Mouse (Mus musculus): ENCODE results near the gene P2ry4. TPM values are rescaled to one million over a fixed set of nuclear protein-coding genes. Genes with fewer than 3 reads are reported as not detected.

Gene P2ry4
- 0.44 and 0.53 TPM in 2 replicates for polyA plus RNA-seq (2015; fragmentation: Nextera tagmentation; extraction: Ambion mirVana)

DNA sequence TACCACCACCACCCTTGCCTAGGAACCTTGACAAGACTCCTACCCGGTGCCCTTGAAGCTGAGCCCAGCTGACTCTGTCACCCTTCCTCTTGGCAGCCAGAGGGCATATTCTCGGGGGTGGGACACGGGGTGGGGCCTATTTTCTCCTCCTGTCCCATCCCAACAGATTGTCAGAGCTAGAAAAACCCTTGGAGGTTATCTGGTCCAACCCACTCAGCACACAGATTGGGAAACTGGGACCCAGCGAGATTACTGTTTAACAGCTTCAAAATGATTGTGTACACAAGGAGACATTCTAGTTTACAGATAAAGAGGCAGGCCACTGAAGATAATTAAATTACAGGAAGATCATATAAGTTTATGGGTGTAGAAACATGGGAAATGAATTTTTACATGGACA is at the start of gene P2ry4:
TSS of gene P2ry4 (minus strand) at position 79 of the 400 bp plus-strand sequence.
- WGBS: 41% methylated on average over 4 of the region's 4 CpGs
- no peaks in the 10 kb centered on the region for H3K9me3 ChIP-seq (ENCODE audit: control insufficient read depth)
- no peaks in the 10 kb centered on the region for H3K36me3 ChIP-seq (ENCODE audit: control insufficient read depth, insufficient read depth)
- no peak within 1 kb of the TSS for H3K4me2 ChIP-seq (replicated peaks; ENCODE audit: low read depth)
- ATAC-seq: no peak
- peaks cover 7% of the 10 kb centered on the region; the same call in 1 of the 2 replicates for H3K27me3 ChIP-seq (replicated peaks; ENCODE audit: control insufficient read depth, insufficient read depth, low read length)
- no peak for TF ChIP-seq CTCF (IDR thresholded peaks at IDR 0.05; ENCODE audit: low read depth)
- no peak within 1 kb of the TSS for H3K9ac ChIP-seq (ENCODE audit: low read depth, low read length)
- no peak within 1 kb of the TSS for H3K27ac ChIP-seq (ENCODE audit: low read depth, low read length)
- no peaks in the 10 kb centered on the region for H3K4me1 ChIP-seq (replicated peaks; ENCODE audit: control insufficient read depth, insufficient read depth, low read length)
- H3K4me3 ChIP-seq (ENCODE audit: low read depth, low read length): no peak within 1 kb of the TSS

DNA sequence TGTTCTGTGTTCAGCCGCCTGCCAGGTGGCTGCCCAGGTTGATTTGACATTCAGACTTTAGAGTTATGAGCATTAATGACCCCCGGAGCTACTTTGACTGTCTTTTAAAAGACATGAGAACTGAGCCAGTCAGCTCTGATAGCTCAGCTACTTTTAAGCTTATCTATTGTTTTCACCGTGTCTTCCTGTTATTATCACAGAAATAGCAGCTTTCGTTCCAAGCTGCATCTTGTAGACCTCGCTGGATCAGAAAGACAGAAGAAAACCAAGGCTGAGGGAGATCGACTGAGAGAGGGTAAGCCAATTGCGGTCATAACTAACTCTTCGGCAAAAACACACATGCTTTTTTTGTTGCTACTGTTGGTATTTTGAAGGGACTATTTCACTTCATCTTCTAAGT is 43.8 kb upstream of the P2ry4 start:
- ATAC-seq: no peak
- Histone ChIP-seq H3K36me3 (ENCODE audit: control insufficient read depth, insufficient read depth) (no peaks in the 10 kb centered on the region), H3K27me3 (replicated peaks; ENCODE audit: control insufficient read depth, insufficient read depth, low read length) (no peaks in the 10 kb centered on the region), H3K4me1 (replicated peaks; ENCODE audit: control insufficient read depth, insufficient read depth, low read length) (no peaks in the 10 kb centered on the region), H3K9me3 (ENCODE audit: control insufficient read depth) (no peaks in the 10 kb centered on the region), H3K27ac (ENCODE audit: low read depth, low read length) (no peak overlapping the region), H3K4me3 (ENCODE audit: low read depth, low read length) (no peak overlapping the region), H3K9ac (ENCODE audit: low read depth, low read length) (no peak overlapping the region), H3K4me2 (replicated peaks; ENCODE audit: low read depth) (no peak overlapping the region)
- no peak for TF ChIP-seq CTCF (IDR thresholded peaks at IDR 0.05; ENCODE audit: low read depth)
- 88% methylated on average over 8 of the region's 8 CpGs for WGBS

DNA sequence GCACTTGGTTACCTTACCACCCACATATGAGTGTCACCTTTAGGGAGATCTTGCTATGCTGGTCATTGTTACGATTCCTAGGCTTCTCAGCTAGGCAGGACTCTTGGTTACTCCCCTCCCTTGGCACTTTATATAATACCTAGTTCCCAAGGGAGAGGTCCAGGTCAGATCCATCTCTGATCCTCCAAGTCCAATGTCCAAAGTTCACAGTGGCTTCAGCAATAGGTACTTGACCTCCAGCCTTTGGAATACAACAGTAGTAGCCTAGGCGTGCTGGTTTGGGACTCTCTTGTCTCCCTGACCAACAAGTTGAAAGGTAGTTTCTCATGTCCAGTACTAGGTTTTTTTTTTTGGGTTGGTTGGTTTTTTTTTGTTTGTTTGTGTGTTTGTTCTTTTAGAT is 34.4 kb upstream of the P2ry4 start:
- Histone ChIP-seq H3K9ac (ENCODE audit: low read depth, low read length) (no peak overlapping the region), H3K27ac (ENCODE audit: low read depth, low read length) (no peak overlapping the region), H3K36me3 (ENCODE audit: control insufficient read depth, insufficient read depth) (no peaks in the 10 kb centered on the region), H3K4me3 (ENCODE audit: low read depth, low read length) (no peak overlapping the region), H3K4me2 (replicated peaks; ENCODE audit: low read depth) (no peak overlapping the region), H3K4me1 (replicated peaks; ENCODE audit: control insufficient read depth, insufficient read depth, low read length) (no peaks in the 10 kb centered on the region), H3K27me3 (replicated peaks; ENCODE audit: control insufficient read depth, insufficient read depth, low read length) (no peaks in the 10 kb centered on the region), H3K9me3 (ENCODE audit: control insufficient read depth) (no peaks in the 10 kb centered on the region)
- no peak for TF ChIP-seq CTCF (IDR thresholded peaks at IDR 0.05; ENCODE audit: low read depth)
- ATAC-seq: no peak
- 71% methylated on average over 2 of the region's 2 CpGs for WGBS

DNA sequence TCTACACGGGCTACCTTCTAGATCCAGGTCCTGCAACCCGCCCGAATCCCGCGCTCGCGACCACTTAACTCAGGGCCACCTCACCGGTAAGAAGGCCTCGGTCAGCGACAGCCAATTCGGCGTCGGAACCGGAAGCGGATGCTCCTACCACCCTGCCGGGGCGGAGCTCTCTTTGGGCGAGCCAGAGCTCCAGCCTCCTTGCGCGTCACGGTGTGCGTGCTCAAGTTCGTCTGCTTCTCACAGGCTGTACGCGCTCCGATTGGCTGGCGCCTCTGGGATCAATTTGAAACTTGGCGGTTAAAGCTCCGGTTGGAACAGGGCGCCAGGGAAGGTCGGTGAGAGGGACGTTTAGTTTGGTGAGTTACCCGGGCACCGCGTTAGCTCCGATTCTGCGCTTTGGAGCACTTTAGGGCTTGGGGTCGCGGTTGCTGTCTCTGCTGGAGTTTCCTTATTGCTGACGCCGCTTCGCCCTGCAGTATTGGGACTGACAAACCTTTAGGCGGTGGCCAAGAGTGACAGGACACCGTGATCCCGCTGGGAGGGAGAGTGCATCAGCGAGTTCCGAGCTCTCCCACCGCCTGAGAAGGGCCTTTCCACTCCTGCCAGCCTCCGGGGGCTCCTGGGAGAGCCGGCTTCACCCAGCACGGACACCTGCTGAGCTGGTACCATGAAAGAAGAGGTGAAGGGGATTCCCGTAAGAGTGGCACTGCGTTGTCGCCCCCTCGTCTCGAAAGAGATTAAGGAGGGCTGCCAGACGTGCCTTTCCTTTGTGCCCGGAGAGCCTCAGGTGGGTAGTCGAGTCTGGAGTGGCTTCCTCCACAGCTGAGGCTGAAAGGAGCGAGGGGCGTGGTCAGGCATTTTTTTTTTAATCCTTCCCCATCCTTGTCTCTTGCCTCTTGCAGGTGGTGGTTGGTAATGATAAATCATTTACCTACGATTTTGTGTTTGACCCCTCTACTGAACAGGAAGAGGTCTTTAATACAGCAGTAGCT is 31.4 kb upstream of the P2ry4 start, which contains the start of gene Pdzd11:
TSS of gene Pdzd11 (minus strand) at position 767 of the 992 bp plus-strand sequence.
- Histone ChIP-seq H3K4me3 (ENCODE audit: low read depth, low read length) (peak within 1 kb of the TSS; percentile 57), H3K36me3 (ENCODE audit: control insufficient read depth, insufficient read depth) (no peaks in the 10 kb centered on the region), H3K4me2 (replicated peaks; ENCODE audit: low read depth) (peak within 1 kb of the TSS; percentile 75), H3K27ac (ENCODE audit: low read depth, low read length) (peak within 1 kb of the TSS; percentile 15; the same call in 1 of the 2 replicates), H3K9ac (ENCODE audit: low read depth, low read length) (peak within 1 kb of the TSS; percentile 58), H3K9me3 (ENCODE audit: control insufficient read depth) (no peaks in the 10 kb centered on the region), H3K27me3 (replicated peaks; ENCODE audit: control insufficient read depth, insufficient read depth, low read length) (no peaks in the 10 kb centered on the region), H3K4me1 (replicated peaks; ENCODE audit: control insufficient read depth, insufficient read depth, low read length) (no peaks in the 10 kb centered on the region)
- WGBS: 19% methylated on average over 62 of the region's 62 CpGs
- no peak for TF ChIP-seq CTCF (IDR thresholded peaks at IDR 0.05; ENCODE audit: low read depth)
- ATAC-seq: peak; percentile 99

DNA sequence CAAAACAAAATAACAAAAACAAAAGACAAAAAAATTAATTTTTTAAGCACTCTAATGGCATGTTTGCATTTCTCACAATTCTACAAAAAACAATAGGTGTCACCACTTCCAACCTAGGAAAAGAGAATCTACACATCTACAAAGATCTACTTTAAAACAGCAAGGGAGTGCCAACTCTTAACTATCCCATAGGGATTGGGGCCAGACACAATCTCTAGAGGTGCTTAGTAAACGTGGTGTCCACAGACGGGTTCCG is 30.8 kb upstream of the P2ry4 start, which contains the start of gene Kif4:
TSS of gene Kif4 (plus strand) at position 192 of the 256 bp plus-strand sequence.
- Histone ChIP-seq H3K4me1 (replicated peaks; ENCODE audit: control insufficient read depth, insufficient read depth, low read length) (no peaks in the 10 kb centered on the region), H3K27me3 (replicated peaks; ENCODE audit: control insufficient read depth, insufficient read depth, low read length) (no peaks in the 10 kb centered on the region), H3K9me3 (ENCODE audit: control insufficient read depth) (no peaks in the 10 kb centered on the region), H3K27ac (ENCODE audit: low read depth, low read length) (peak within 1 kb of the TSS; percentile 15; the same call in 1 of the 2 replicates), H3K9ac (ENCODE audit: low read depth, low read length) (peak within 1 kb of the TSS; percentile 58), H3K4me3 (ENCODE audit: low read depth, low read length) (peak within 1 kb of the TSS; percentile 57), H3K4me2 (replicated peaks; ENCODE audit: low read depth) (peak within 1 kb of the TSS; percentile 75), H3K36me3 (ENCODE audit: control insufficient read depth, insufficient read depth) (no peaks in the 10 kb centered on the region)
- ATAC-seq: no peak
- WGBS: 12% methylated on average over 3 of the region's 3 CpGs
- TF ChIP-seq CTCF (IDR thresholded peaks at IDR 0.05; ENCODE audit: low read depth): no peak

DNA sequence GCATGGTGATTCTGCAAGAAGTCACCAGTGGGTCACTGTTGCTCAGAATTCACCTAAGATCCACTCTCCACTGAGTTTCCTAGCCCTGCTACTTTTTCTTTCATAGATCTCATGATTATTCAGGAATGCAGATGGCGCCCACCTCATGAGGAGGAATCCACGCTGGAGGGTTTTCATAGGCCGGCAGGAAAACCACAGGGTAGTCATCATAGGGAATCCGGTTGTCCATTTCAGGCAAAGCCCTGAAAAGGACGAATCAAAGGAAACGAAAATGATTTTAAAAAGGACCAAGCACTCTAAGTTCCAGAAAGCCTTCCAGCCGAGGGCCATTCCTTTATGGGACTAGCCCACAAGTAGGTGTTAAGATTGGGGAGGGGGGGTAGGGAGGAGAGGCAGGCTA is 30.5 kb upstream of the P2ry4 start:
- H3K9ac ChIP-seq (ENCODE audit: low read depth, low read length): peak overlapping the region; percentile 58; the same call in 1 of the 2 replicates

More for the DNA sequence above, 30.5 kb upstream of the P2ry4 start:
- no peaks in the 10 kb centered on the region for H3K36me3 ChIP-seq (ENCODE audit: control insufficient read depth, insufficient read depth)
- H3K9me3 ChIP-seq (ENCODE audit: control insufficient read depth): no peaks in the 10 kb centered on the region
- no peaks in the 10 kb centered on the region for H3K27me3 ChIP-seq (replicated peaks; ENCODE audit: control insufficient read depth, insufficient read depth, low read length)
- H3K27ac ChIP-seq (ENCODE audit: low read depth, low read length): no peak overlapping the region
- 38% methylated on average over 7 of the region's 7 CpGs for WGBS
- no peaks in the 10 kb centered on the region for H3K4me1 ChIP-seq (replicated peaks; ENCODE audit: control insufficient read depth, insufficient read depth, low read length)
- peak overlapping the region; percentile 57 for H3K4me3 ChIP-seq (ENCODE audit: low read depth, low read length)
- H3K4me2 ChIP-seq (replicated peaks; ENCODE audit: low read depth): peak overlapping the region; percentile 75
- ATAC-seq: no peak
- TF ChIP-seq CTCF (IDR thresholded peaks at IDR 0.05; ENCODE audit: low read depth): no peak
